Mouse (Mus musculus) lung, postnatal 14 days (tissue): ENCODE measurements at regions not wholly inside any gene's neighbourhood (a gene's known extent, or its start where the extent isn't known, plus 50 kb on each side); places are given as distances from the start of the nearest gene placed in this dataset.

ENCODE experiments used
- DNase-seq: peaks from one replicate; pipeline ENCODE4 v3.0.0; 2021

GRCm38 (mm10) chr2:46468936-46469629 is 1351.9 kb upstream of the Zeb2 start:
- DNase-seq: no peak

DNA sequence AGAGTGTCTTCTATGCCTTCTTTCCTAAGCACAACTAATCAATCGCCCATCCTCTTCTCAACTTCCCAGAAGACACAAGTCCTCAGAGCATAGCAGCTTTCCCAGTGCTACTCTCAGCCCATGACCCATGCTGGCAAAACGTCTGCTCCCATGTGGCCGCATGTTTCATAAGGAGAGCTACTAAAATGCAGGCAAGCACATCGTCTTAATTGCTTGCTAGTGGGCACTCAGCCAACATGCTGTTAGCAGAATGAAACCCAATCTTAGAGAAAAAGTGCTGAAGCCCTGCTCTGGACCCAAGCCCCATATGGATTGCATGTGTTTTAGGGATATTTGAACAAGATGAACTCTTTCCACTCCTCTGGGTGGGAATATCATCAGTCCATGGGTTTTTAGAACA is 1348.2 kb upstream of the Zeb2 start:
- peak; percentile 32 for DNase-seq

GRCm38 (mm10) chr2:46464913-46465312 is 1347.7 kb upstream of the Zeb2 start:
- DNase-seq: peak; percentile 45

DNA sequence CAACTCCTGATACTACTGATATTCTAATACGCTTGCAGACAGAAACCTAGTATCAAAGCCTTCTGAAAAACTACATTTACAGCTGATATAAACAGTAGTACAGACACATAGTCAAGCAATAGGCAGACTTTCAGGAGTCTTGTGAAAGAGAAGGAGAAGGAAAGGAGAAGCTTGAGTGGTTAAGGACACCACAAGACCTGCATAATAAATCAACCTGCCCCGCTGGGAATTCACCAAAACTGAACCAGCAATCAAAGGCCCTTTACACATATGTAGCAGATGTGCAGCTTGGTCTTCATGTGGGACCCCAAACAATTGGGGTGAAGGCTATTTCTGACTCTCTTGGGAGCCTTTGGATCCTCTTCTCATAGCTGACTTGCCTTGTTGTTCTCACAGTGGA is 1345.5 kb upstream of the Zeb2 start:
- DNase-seq: no peak

DNA sequence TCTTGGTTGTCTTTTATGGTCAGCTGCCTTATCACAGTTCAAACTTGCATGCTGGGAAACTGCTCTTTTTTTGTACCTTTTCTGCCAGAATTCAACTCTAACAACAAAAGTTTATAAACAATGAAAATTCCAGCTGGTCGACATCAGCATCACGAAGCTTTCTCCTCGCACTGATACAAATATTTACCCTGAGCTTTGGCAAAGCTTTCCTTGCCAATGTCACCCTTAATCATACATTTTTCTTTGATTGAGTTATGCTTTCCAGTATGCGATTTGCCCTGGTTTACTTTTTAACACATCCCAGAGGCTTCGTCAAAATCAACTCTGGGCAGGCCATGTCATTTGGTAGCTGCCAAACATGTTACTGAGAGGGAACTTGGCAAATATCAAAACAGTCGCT is 1333.5 kb upstream of the Zeb2 start:
- DNase-seq: peak; percentile 25

DNA sequence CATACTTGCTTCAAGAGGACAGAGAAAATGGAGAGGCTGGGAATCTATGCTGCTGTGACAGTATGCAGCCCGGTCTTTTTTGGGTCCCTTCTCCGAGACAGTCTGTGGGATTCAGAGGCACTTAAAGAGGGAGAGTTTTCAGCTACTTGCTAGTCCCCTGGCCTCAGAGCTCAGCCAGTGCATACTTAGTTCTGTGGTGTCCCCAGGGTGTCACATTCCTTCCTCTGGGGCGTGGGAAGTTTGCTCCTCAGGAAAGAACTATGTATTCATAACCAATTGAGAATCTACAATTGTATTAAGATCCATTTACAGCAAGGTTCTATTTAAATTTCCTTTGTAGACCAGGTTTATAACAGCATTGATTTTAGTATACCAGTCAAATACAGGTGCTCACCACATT is 1328.1 kb upstream of the Zeb2 start:
- DNase-seq: no peak

DNA sequence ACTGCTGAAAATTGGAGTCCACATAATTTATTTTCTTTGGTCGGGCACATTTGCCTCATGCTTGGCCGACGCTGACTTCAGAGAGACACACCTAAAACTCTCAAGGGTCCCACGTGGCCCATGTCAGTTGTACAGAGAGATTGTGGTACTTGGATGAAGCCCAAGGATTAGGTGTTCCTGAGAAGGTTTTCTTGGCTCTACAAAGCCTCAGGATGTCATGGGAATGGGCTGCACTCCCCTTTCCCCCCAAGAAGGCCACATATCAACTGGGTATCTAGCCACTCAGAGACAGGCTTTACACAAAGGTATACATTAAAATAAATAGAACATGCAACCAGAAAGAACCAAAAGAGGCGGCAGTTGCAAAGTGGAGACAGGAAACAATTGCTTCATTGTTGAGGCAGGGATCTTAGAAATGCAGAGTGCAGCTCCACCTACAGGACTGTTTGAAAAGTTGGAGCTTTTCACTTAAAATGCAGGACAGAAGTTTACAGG is 1326.5 kb upstream of the Zeb2 start:
- peak; percentile 40 for DNase-seq

GRCm38 (mm10) chr2:46443061-46443685 is 1326.0 kb upstream of the Zeb2 start:
- DNase-seq: peak; percentile 40

- peak; percentile 21 for DNase-seq
Observed at GRCm38 (mm10) chr2:46442576-46442975, 1325.4 kb upstream of the Zeb2 start.

DNA sequence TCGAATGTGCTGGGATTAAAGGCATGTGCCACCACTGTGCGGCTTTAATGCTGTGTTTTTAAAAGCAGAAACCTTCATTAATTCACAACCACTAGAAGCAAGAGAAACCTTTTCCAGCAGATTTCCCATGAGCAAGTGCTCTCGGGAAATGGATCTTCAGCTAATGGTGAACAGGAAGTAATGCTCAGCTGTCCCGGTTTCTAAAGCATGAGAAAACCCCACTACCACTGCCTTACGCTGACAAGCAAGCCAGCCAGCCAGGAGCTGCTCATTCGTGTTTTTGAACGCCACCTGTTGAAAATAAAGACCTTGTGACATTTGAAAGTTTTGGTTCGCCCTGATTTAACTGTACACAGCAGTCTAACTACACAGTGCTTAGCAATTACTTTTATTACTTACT is 1324.7 kb upstream of the Zeb2 start:
- no peak for DNase-seq

DNA sequence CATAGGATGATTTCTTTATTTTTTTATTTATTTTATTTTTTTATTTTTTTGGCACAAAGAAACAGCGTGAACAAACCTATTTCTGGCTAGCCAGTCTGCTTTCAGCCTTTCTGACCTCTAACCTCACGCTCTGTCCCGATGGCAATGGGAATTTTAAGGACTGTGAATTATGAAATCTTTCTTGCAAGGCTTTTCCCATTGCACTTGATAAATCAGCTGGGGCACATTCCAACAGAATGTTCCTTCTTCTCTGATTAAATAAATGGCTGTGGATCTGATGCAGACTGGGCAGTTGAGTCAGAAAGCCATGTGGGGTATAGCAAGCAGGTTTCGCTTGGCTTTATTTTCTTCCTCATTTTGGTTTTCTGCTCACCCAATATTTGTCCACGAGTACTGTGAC is 1324.2 kb upstream of the Zeb2 start:
- peak; percentile 13 for DNase-seq

- no peak for DNase-seq
Observed at GRCm38 (mm10) chr2:46440038-46440437, 1322.8 kb upstream of the Zeb2 start.

DNA sequence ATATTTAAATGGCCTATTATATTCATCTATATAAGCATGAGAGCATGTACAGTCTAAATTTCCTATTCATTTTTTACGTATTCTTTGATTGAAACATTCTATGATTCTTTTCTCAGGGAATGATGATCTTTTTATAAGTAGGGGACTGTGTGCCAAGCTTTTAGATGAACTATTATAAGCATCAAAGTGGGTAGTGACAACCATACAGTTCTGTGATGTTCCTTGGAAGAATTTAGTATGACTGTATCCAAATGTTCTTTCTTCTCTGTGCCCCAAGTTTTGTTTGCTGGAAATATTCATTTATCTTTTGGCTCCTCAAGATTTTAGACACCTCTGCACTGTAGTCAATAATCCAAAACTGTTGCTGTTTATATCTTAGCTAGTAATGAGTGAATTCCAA is 1301.1 kb upstream of the Zeb2 start:
- DNase-seq: no peak

DNA sequence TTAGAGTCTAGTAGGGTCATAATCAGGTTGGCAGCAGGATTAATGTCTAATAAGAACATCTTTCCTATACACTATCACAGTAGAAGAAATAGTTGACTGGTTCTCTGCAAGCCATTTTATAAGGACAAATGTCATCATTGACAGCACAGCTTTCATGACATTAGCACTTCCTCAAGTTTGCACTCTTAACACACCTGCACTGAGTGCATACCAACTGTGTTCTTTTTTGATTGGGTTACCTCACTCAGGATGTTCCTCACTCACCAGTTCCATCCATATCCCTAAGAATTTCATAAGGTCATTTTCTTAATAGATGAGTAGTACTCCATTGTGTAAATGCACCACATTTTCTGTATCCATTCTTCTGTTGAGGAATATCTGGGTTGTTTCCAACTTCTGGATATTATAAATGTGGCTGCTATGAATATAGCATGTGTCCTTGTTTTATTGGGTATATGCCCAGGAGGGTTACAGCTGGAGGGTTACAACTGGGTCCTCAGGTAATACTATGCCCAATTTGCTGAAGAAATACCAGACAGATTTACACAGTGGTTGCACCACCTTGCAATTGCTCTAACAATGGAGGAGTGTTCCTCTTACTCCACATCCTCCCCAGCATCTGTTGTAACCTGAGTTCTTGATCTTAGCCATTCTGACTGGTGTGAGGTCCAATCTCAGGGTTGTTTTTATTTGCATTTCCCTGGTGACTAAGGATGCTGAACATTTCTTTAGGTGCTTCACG is 1285.3 kb upstream of the Zeb2 start:
- no peak for DNase-seq

GRCm38 (mm10) chr2:46394161-46394560 is 1277.0 kb upstream of the Zeb2 start:
- DNase-seq: no peak

DNA sequence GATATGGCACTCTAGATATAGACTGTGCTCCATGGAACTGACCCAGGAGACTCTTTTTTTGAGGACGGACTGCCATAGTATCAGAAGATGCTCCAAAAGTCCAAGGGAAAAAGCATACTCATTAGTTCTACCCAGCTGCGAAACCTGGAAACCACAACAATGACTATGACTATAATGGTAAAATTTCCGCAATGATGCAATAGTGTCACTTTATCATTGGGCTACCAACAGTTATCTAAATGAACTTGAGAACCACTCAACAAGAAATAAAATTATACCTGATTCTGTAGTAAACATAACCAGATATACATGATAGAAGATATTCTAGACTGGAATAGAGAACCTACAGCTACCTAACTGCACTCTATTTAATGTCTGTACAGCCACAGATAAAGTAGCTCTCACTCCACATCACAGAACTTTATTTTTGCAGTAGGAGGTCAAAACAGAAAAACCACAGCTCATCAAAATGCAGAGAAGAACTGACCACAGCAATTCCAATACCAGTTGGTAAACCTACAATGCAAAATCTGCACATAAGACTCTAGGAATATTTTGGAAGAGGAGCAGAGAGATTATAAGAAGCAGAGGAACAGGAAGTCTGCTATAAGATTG is 1255.8 kb upstream of the Zeb2 start:
- DNase-seq: no peak

DNA sequence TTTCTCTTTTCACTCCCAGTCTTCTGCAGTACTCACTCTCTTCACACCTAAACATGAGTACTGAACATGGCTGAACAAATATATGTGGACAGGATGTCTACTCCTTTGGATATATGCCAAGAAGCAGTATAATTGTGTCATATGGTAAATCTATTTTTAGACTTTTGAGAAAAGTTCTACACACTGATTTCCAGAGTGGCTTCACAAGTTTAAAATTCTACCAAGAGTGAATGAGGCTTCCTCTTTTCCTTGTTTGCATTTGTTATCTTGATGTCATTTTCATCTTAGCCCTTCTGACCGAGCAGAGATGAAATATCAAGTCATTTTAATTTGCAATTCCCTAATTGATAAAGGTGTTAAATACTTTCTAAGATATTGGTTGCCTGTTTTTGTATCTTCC is 1254.6 kb upstream of the Zeb2 start:
- no peak for DNase-seq

DNA sequence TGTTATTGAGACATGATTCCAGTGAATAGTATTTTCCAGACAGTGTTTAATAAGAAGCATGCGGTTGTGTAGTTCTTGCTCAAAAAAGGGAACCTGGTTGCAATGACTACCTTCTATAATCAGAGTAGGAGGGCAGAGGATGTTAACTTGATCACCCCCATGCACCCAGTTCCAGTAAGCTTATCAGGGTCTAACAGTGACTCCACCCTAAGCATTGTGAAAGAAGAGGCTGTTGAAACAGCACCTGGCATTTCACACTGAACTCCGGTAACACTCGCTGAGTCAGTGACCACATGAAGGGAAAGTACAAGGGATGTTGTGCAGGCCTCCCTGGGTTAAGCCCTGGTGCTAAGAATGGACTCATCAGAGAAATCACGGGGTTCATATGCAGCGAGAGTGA is 1253.8 kb upstream of the Zeb2 start:
- peak; percentile 1 for DNase-seq

DNA sequence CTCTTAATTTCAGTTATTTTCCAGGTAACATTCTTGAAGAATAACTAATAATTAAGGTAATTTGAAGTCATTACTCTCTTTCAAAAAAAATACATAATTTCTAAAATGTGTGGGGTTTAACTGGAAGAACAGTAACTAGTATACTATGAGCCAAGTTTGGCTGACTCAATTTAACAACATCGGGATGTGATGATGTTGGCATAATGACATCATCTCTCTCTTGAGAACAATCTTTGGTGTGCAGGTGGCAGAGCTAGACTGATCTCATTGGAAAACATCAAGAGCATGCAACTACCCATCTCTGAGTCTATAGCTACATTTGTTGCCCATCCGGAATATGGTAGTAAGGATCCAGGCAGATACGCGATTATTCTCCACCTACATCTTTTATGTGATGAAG is 1251.7 kb upstream of the Zeb2 start:
- no peak for DNase-seq

DNA sequence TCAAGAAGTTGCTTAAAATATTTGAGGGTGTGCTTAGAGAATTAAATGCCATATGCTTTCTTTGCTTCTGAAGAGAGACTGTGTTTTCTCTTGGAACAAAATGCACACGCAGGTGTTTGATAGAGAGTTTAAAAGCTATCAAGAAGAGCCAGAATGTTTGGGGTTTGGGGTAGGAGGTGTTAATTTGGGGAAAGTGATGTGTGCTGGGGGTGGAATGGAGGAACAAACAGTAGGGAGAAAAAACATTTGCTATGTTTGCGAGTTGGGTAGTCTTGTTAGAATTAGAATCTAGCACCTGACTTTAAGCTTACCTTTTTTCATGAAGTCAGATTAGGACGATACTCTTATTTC is 1248.9 kb upstream of the Zeb2 start:
- no peak for DNase-seq

GRCm38 (mm10) chr2:46365428-46366134 is 1248.4 kb upstream of the Zeb2 start:
- DNase-seq: no peak

GRCm38 (mm10) chr2:46360049-46360712 is 1243.0 kb upstream of the Zeb2 start:
- DNase-seq: no peak
